Mouse (Mus musculus) forebrain, embryonic 16.5 days (tissue): ENCODE measurements around the gene Srsf1. TPM values are rescaled to one million over a fixed set of nuclear protein-coding genes. Genes with fewer than 3 reads are reported as not detected.
"Not testable (repeated sequence)": the region's sequence is repeated elsewhere in the genome, so short reads cannot be mapped to it uniquely, and the experiment has no call there.

ENCODE experiments used
- ATAC-seq: fragments of 200-750 bp; cut with Nextera tagmentation; 2 replicates; pipeline ENCODE4 v1.8.0; 2017; ENCODE audit warnings: mild to moderate bottlenecking, moderate library complexity
- H3K27ac ChIP-seq: fragments of 300-500 bp; sonication (generic); 2 replicates; pipeline ENCODE4 v1.5.1; 2014; ENCODE audit warnings: low read length, control low read depth
- H3K27me3 ChIP-seq: fragments of 300-500 bp; sonication (generic); replicated peaks from 2 replicates; pipeline ENCODE4 v1.6.1; 2014; ENCODE audit warnings: low read length; ENCODE audit not compliant: control insufficient read depth, insufficient read depth
- H3K36me3 ChIP-seq: fragments of 300-500 bp; sonication (generic); 2 replicates; pipeline ENCODE4 v1.6.1; 2014; ENCODE audit not compliant: control insufficient read depth, insufficient read depth
- H3K4me1 ChIP-seq: fragments of 300-500 bp; sonication (generic); replicated peaks from 2 replicates; pipeline ENCODE4 v1.6.1; 2014; ENCODE audit warnings: low read length; ENCODE audit not compliant: control insufficient read depth, insufficient read depth
- H3K4me2 ChIP-seq: fragments of 300-500 bp; sonication (generic); 2 replicates; pipeline ENCODE4 v1.6.1; 2014; ENCODE audit warnings: mild to moderate bottlenecking, low read length, control low read depth
- H3K4me3 ChIP-seq: fragments of 300-500 bp; sonication (generic); replicated peaks from 2 replicates; pipeline ENCODE4 v1.5.1; 2014; ENCODE audit warnings: mild to moderate bottlenecking, low read length, control low read depth
- H3K9ac ChIP-seq: fragments of 300-500 bp; sonication (generic); replicated peaks from 2 replicates; pipeline ENCODE4 v1.6.1; 2014; ENCODE audit warnings: low read depth, low read length, control low read depth
- H3K9me3 ChIP-seq: fragments of 300-500 bp; sonication (generic); 2 replicates; pipeline ENCODE4 v1.6.1; 2016; ENCODE audit warnings: low read length; ENCODE audit not compliant: control insufficient read depth
- WGBS: fragments of 180-500 bp; shearing (Covaris S2); extraction: QIAGEN DNeasy Blood & Tissue Kit; methylation state at CpG from one replicate; pipeline ENCODE4 v1.1.7; 2014; 5-methylcytosine and 5-hydroxymethylcytosine counted together
- polyA plus RNA-seq: library from polyadenylated mRNA; unstranded; fragments of >200 nt; fragmentation: Nextera tagmentation; extraction: Ambion mirVana; gene quantifications from 2 replicates; pipeline ENCODE4 v1.2.1, GENCODE M21; 2015

Gene Srsf1
- polyA plus RNA-seq, 1 experiment from 2014 or later = 290 TPM

DNA sequence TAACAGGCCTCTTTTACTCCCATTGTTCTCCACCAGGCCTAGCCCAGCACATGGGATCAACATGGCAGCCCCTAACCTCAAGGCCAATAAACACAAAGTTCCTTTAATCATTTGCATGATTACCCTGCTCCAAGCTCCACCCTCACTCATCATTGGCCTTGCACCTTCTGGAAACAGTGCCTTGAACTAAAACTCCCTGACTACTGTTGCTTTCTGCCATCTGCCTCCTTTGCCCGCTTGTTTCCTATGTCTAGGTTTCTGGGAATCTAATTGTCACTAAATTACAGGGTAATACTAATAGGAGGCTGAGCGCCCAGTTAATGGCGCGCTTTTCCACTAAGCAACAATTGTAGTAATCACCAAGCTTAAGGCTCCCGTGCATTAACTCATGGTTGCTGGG is 15.4 kb upstream of the Srsf1 start:
- 54% methylated on average over 5 of the region's 5 CpGs for WGBS
- ATAC-seq = peak; percentile 53
- Histone ChIP-seq H3K4me3 (no peak overlapping the region), H3K4me2 (no peak overlapping the region), H3K27ac (peak overlapping the region; percentile 68; the same call in 1 of the 2 replicates), H3K27me3 (no peaks in the 10 kb centered on the region), H3K9ac (no peak overlapping the region), H3K9me3 (no peaks in the 10 kb centered on the region), H3K36me3 (no peaks in the 10 kb centered on the region), H3K4me1 (peaks cover 27% of the 10 kb centered on the region)

DNA sequence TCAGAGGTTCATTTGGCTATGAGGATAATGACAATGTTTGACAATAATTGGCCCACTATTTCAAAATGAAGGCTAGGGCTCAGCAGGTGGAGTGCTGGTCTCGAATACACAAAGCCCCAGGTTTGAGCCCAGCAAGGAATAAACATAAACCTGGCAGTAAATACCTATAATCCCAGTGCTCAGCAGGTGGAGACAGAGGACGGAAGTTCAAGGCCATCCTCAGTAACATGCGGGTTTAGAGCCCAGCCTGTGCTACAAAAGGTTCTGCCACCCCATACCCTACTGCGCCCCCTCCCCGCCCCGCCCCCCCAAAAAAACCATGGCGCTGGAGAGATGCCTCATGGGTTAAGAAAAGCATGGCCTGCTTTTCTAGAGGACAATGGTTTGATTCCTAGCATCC is 11.2 kb upstream of the Srsf1 start:
- Histone ChIP-seq H3K27me3 (no peaks in the 10 kb centered on the region), H3K27ac (no peak overlapping the region), H3K9me3 (no peaks in the 10 kb centered on the region), H3K36me3 (no peaks in the 10 kb centered on the region), H3K4me1 (peaks cover 15% of the 10 kb centered on the region), H3K9ac (no peak overlapping the region), H3K4me3 (no peak overlapping the region), H3K4me2 (no peak overlapping the region)
- WGBS = 72% methylated on average over 7 of the region's 7 CpGs
- ATAC-seq = no peak

DNA sequence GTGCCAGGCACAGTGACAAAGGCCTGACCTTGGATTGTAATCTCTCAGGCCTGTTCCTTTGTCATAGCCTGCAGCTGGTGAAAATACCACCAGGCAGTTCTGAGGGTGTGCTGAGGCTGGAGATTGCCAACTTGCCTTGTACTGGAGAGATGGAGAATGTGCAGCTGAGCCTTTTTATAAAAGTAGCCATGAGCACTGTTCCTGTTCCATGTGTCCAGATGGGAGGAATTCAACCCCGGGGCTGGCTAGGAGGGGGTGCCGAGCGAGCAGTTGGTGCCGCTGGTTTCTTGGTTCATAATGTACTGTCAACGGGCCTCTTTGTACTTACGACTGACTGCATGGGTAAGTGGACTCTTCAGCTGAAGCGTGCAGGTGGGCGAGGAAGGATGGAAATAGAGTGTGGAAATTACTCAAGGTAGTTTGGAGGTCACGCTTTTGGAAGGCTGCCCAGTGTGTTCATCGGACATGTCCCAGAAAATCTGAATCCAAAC is 10.4 kb upstream of the Srsf1 start:
- ATAC-seq = no peak
- Histone ChIP-seq H3K4me3 (no peak overlapping the region), H3K4me2 (no peak overlapping the region), H3K9ac (no peak overlapping the region), H3K27ac (no peak overlapping the region), H3K27me3 (no peaks in the 10 kb centered on the region), H3K9me3 (no peaks in the 10 kb centered on the region), H3K4me1 (peaks cover 10% of the 10 kb centered on the region; the same call in 1 of the 2 replicates), H3K36me3 (no peaks in the 10 kb centered on the region)
- 68% methylated on average over 10 of the region's 10 CpGs for WGBS

DNA sequence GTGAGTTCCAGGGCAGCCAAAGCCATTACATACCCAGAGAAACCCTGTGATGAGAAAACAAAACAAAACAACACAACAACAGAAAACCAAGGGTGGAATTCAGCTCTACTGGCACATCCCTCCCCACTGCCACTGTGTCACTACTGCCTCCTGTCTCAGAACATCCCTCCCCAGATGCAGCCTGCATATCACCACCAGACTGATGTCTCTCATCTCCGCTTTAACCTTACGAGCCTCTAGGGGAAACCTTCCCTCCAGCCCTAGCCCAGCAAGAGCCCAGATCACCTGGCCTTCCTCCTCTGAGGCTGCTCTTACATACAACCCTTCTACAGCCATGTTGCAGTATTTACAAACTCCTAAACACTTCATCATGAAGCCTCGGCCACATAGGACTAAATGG is 9.8 kb upstream of the Srsf1 start:
- ATAC-seq = no peak
- Histone ChIP-seq H3K27ac (no peak overlapping the region), H3K4me3 (no peak overlapping the region), H3K27me3 (no peaks in the 10 kb centered on the region), H3K9me3 (no peaks in the 10 kb centered on the region), H3K4me1 (peaks cover 7% of the 10 kb centered on the region; the same call in 1 of the 2 replicates), H3K9ac (no peak overlapping the region), H3K36me3 (no peaks in the 10 kb centered on the region), H3K4me2 (no peak overlapping the region)
- WGBS = 85% methylated on average over 3 of the region's 3 CpGs

DNA sequence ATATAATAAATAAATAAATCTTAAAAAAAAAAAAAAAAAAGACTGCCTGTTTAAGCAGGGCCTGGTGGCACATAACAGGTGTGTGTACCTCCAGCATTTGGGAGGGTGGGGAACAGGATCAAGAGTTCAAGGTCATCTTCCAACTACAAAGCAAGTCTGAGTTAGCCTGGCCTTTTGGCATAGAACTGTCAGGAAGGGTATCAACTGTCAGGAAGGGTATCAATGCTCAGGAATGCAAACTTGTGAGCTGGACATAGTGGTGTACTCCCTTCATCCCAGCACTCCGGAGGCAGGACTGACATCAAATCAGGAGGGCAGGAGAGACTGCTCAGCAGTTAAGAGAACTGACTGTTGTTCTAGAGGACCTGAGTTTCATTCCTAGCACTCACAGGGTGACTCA is 8.1 kb upstream of the Srsf1 start:
- Histone ChIP-seq H3K4me1 (peaks cover 3% of the 10 kb centered on the region; the same call in 1 of the 2 replicates), H3K27ac (no peak overlapping the region), H3K4me2 (no peak overlapping the region), H3K36me3 (no peaks in the 10 kb centered on the region), H3K9me3 (no peaks in the 10 kb centered on the region), H3K4me3 (no peak overlapping the region), H3K9ac (no peak overlapping the region), H3K27me3 (no peaks in the 10 kb centered on the region)
- ATAC-seq = no peak
- WGBS = 100% methylated on average over 1 of the region's 1 CpGs

DNA sequence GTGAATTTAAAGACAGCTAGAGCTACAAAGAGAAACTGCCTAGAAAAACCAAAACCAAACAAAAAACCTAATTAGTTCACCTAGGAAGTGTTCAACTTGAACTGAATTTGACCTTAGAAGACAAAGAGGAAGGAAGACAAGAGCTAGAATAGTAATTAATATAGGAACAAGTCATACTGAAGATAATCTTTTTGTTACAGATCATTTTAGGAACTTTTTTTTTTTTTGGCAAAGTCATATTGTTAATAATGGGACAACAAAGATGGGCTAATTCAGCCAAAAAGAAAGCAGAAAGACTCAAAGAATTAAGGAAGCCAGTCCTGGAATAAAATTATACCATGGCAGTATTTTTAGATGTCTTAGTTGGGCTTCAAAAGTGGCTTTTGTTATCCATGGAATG is 2.9 kb upstream of the Srsf1 start:
- Histone ChIP-seq H3K9ac (no peak overlapping the region), H3K4me2 (no peak overlapping the region), H3K9me3 (no peaks in the 10 kb centered on the region), H3K4me1 (peaks cover 13% of the 10 kb centered on the region), H3K36me3 (no peaks in the 10 kb centered on the region), H3K27ac (no peak overlapping the region), H3K27me3 (no peaks in the 10 kb centered on the region), H3K4me3 (no peak overlapping the region)
- no peak for ATAC-seq

DNA sequence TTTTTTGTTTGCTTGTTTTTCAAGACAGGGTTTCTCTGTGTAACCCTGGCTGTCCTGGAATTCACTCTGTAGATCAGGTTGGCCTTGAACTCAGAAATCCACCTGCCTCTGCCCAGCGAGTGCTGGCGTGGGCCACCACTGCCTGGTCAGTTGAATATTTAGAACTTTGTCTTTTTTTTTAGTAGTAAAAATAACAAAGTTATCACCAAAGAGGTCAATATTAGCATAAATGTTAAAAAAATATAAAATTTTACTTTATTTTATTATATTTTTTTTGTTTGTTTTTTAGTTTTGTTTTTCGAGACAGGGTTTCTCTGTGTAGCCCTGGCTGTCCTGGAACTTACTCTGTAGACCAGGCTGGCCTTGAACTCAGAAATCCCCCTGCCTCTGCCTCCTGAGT is 2.0 kb upstream of the Srsf1 start:
- H3K4me3 ChIP-seq, H3K4me2 ChIP-seq, ATAC-seq, H3K36me3 ChIP-seq, H3K27me3 ChIP-seq, H3K9me3 ChIP-seq, H3K9ac ChIP-seq, H3K27ac ChIP-seq: not testable (repeated sequence)
- 94% methylated on average over 3 of the region's 3 CpGs for WGBS
- peaks cover 20% of the 10 kb centered on the region for H3K4me1 ChIP-seq

DNA sequence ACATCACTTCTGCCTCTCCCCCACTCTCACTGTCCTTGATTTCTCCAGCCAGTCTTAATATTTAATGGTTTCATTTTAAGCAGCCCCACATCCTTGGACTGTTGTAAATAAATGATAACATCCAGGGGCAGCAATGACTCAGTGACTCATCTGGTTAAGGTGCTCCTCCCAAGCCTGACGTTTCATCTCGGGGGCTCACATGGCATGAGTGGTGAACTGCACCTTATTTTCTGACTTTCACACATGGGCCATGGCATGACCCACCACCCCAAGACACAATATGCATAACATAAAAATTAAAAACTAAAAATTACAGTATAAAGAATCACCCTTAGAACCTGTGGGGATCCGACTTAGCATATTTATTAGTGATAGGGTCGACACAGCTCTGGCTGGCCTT is 1.3 kb upstream of the Srsf1 start:
- Histone ChIP-seq H3K4me1 (peaks cover 23% of the 10 kb centered on the region), H3K27ac (no peak overlapping the region), H3K9me3 (no peaks in the 10 kb centered on the region), H3K27me3 (no peaks in the 10 kb centered on the region), H3K9ac (no peak overlapping the region), H3K4me2 (no peak overlapping the region; the same call in 1 of the 2 replicates), H3K4me3 (no peak overlapping the region), H3K36me3 (peaks cover 6% of the 10 kb centered on the region)
- ATAC-seq = no peak
- 89% methylated on average over 4 of the region's 4 CpGs for WGBS

DNA sequence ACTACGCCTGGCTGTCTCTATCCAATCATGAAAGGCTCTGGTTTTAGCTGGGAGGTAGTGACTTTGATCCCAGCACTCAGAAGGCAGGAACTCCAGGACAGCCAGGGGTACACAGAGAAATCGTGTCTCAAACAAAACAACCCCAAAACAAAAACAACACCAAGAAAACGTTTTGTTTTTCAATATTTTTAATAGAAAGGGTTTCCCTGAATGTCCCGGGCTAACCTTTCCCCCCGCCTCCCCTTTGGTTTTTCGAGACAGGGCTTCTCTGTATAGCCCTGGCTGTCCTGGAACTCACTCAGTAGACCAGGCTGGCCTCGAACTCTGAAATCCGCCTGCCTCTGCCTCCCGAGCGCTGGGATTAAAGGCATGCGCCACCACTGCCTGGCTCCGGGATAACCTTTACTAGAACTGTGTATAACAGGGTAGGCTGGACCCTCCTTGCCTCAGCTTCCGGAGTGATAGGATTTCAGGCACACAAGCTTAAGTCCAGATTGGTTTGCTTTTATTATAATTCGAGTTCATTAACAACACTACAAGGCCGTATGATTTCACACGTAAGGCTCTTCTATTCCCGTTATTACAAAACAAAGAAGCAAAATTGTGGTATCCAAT is 743 bp upstream of the Srsf1 start:
- H3K36me3 ChIP-seq = peaks cover 6% of the 10 kb centered on the region
- no peaks in the 10 kb centered on the region for H3K27me3 ChIP-seq

More for the DNA sequence above, 743 bp upstream of the Srsf1 start:
- Histone ChIP-seq H3K4me1 (peaks cover 27% of the 10 kb centered on the region), H3K4me3 (peak overlapping the region; percentile 98), H3K9ac (peak overlapping the region; percentile 91), H3K27ac (peak overlapping the region; percentile 97), H3K9me3 (no peaks in the 10 kb centered on the region), H3K4me2 (peak overlapping the region; percentile 57)
- WGBS = 51% methylated on average over 17 of the region's 17 CpGs
- ATAC-seq = no peak
